10 mouse cellular contexts compared by ENCODE assay signal in genomic region chr10:69834700-69835099, GRCm38 (mm10).
A peak's percentile ranks its signal among the peaks of the same experiment; 100 is the strongest.
DNase-seq lines count a peak whose midpoint lies in the region; TF ChIP-seq lines count a peak whose summit lies in the region.
"Had no signal": no experiment of that assay in that cellular context is flagged by ENCODE, and none has a peak within 500 bp of the region (broad histone marks: within the 10 kb centered on the region; RNA-seq: fewer than 3 reads in every experiment).

No protein-coding gene starts in this region.

- DNase-seq in urinary bladder, postnatal 14 days (ENCODE audit: low spot score), result peak; percentile 81
- DNase-seq in urinary bladder, postnatal 10 days (ENCODE audit: low spot score), result no peak
- peak; percentile 35 to 49 for DNase-seq in heart, adult 2 months
- DNase-seq in kidney, postnatal 4 days, result peak; percentile 39 to 48
- DNase-seq in embryo, embryonic 10 days (ENCODE audit: low spot score), result no peak
- DNase-seq in spleen, postnatal 14 days (ENCODE audit: low spot score in 2 of 2), result no peak
- DNase-seq in layer of hippocampus, postnatal 25 days (ENCODE audit: extremely low spot score in 1 of 2, low spot score in 1 of 2), result no peak
- no peak for DNase-seq in thymus, postnatal 14 days
- DNase-seq: liver, embryonic 13.5 days had no signal

- no peak overlapping the region for H3K4me3 ChIP-seq in heart, adult 2 months
- H3K4me3 ChIP-seq: embryonic facial prominence, embryonic 13.5 days; liver, embryonic 13.5 days had no signal

- no peaks in the 10 kb centered on the region for H3K27me3 ChIP-seq in heart, adult 2 months (ENCODE audit: control insufficient read depth, insufficient read depth, low read length)
- H3K27me3 ChIP-seq: embryonic facial prominence, embryonic 13.5 days; liver, embryonic 13.5 days had no signal

- intact Hi-C loops in heart, adult 2 months (cut with DNase I), result no loop called here

- no peak for TF ChIP-seq EP300 in heart, adult 2 months (IDR thresholded peaks at IDR 0.05; ENCODE audit: insufficient read depth, low read depth, low read length)

- peaks cover 2% of the 10 kb centered on the region for H3K4me1 ChIP-seq in heart, adult 2 months (ENCODE audit: control insufficient read depth, insufficient read depth, low read length)
- H3K4me1 ChIP-seq: embryonic facial prominence, embryonic 13.5 days; liver, embryonic 13.5 days had no signal

- H3K9ac ChIP-seq in heart, adult 2 months (ENCODE audit: low read depth, low read length), result no peak overlapping the region
- H3K9ac ChIP-seq: embryonic facial prominence, embryonic 13.5 days; liver, embryonic 13.5 days had no signal

- H3K27ac ChIP-seq in heart, adult 2 months, result no peak overlapping the region
- H3K27ac ChIP-seq: embryonic facial prominence, embryonic 13.5 days; liver, embryonic 13.5 days had no signal

- no peaks in the 10 kb centered on the region for H3K36me3 ChIP-seq in heart, adult 2 months (ENCODE audit: control insufficient read depth, insufficient read depth, low read length)
- H3K36me3 ChIP-seq: embryonic facial prominence, embryonic 13.5 days; liver, embryonic 13.5 days had no signal

- TF ChIP-seq POLR2A in heart, adult 2 months (IDR thresholded peaks at IDR 0.05; ENCODE audit: insufficient read depth, low read depth, low read length), result no peak

- no peaks in the 10 kb centered on the region for H3K79me2 ChIP-seq in heart, adult 2 months (replicated peaks; ENCODE audit: control insufficient read depth, insufficient read depth, low read length)

- 36% methylated on average over 4 of the region's 4 CpGs for WGBS in heart, adult 2 months

- TF ChIP-seq CTCF in heart, adult 2 months (IDR thresholded peaks at IDR 0.05), result no peak

Comparison
In these comparisons a context has a peak if more than half of its experiments do, and no peak if none do; other contexts are left out.
1. DNase-seq: peak in urinary bladder, postnatal 14 days (single experiment), heart, adult 2 months (2 of 2) and kidney, postnatal 4 days (2 of 2); none in urinary bladder, postnatal 10 days (single experiment), embryo, embryonic 10 days (single experiment), spleen, postnatal 14 days (0 of 2), layer of hippocampus, postnatal 25 days (0 of 2) and thymus, postnatal 14 days (single experiment).